Mouse (Mus musculus) activated CD4-positive, CD25-positive, alpha-beta regulatory T cell (primary cell): ENCODE measurements around the gene Ints6. TPM values are rescaled to one million over a fixed set of nuclear protein-coding genes. Genes with fewer than 3 reads are reported as not detected.

ENCODE experiments used
- polyA plus RNA-seq, 2 experiments: library from polyadenylated mRNA; unstranded; fragments of 100-300 nt; shearing (Covaris generic); gene quantifications; one replicate each; pipeline ENCODE4 v1.2.1; 2017

Gene Ints6
- polyA plus RNA-seq, result 10 to 100 TPM; 49.2 to 68.5 TPM

GRCm38 (mm10) chr14:62761036-62761881 lies at the start of gene Ints6:
TSS of gene Ints6 (minus strand) at chr14:62761169.

DNA sequence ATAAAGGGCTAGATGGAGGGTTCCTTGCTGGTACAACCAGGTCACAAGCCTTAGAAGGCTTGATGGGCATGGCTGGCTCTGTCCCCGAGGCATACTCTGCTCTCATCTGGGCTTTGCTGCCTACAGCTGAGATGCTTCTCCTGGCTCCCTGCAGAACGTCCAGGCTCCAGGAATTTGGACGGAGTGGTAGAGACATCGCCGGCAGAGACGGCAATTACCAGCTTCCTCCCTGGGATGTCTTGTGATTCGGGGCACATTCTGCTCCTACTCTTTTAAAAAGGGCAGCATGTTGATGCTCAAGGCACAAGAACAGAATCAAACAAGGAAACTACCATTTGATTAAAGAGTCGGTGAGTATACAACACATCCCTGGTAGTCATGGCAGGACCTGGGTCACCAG lies 97.6 kb downstream of the Ints6 start, which contains the start of gene Serpine3:
Gene Serpine3, plus strand, starts transcription at position 301 of the 400 bp plus-strand sequence.

Other genes with a start within 250 kb of the Ints6 start
- under 1 TPM; 0.18 to 0.25 TPM for gene Fam124a, start 205.4 kb downstream of the Ints6 start, polyA plus RNA-seq
- gene Gm4131, start 194.2 kb downstream of the Ints6 start, polyA plus RNA-seq, result under 1 TPM in 1 of 2 experiments, not detected in 1; 0.22 TPM
- not detected for gene Serpine3, start 97.5 kb downstream of the Ints6 start, polyA plus RNA-seq
- gene Wdfy2, start 76.5 kb upstream of the Ints6 start, polyA plus RNA-seq, result 1 to 10 TPM; 4.1 to 8.4 TPM
- gene Defb48, start 223.3 kb upstream of the Ints6 start, polyA plus RNA-seq, result not detected
- not detected for gene Defb47, start 236.9 kb upstream of the Ints6 start, polyA plus RNA-seq